Mouse (Mus musculus) lung, postnatal 25 days (tissue): ENCODE results near the gene Slc39a8.

ENCODE experiments used
- DNase-seq: peaks from one replicate; pipeline ENCODE4 v3.0.0; 2022; ENCODE audit warnings: low spot score

Slc39a8 gene

GRCm38 (mm10) chr3:135845860-135846259, 20.8 kb downstream of the Slc39a8 start:
- DNase-seq: no peak

DNA sequence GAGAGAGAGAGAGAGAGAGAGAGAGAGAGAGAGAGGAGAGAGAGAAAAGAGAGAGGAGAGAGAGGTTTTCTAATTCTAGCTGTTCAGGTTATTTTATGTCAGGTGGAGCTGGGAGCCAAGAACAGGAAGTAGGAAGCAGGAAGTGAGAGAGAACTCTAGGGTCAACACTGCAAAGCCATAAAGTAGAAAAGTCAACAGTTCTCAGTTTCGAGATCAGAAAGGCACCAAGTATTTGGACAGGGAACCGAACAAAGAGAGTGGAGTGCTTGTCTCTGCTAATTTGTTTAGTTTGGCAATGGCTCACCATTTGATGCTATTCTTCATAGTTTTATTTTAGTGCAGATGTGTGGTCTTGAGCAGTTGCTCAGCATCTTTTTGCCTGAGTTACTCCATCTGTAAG, 26.5 kb downstream of the Slc39a8 start:
- peak; percentile 78 for DNase-seq

- no peak for DNase-seq
Measured at GRCm38 (mm10) chr3:135853604-135854297, 28.7 kb downstream of the Slc39a8 start.

DNA sequence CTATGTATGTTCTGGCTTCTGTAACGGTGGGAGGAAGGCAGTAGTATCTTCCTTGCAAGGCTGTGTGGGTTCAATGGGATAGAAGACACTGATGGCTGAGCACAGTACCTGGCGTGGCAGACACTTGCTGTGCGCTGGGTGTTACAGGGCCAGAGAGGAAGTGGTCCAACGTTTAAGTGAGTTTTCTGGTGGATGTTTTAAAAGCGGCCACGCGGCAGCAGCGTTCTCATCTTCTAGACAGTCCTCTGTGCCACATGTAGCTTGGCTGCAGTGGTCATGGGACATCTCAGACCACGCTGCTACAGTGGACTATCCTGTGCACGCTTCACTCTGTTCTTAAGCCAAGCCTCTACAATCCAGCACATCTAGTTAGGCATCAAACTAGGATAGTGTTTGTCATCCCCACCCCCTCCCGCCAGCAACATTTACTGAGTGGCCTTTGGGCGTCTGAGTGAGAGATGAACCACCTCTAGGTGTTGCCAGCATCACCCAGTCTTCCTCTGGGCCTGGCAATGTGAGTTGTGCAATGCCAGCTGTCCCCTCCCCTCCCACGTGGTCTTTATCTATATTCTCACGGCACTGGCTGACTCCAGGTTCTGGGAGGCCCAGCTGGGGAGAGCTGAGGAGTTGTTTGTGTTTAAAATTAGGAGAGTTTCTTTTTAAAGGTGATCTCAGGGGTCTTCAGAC, 29.4 kb downstream of the Slc39a8 start:
- no peak for DNase-seq

DNA sequence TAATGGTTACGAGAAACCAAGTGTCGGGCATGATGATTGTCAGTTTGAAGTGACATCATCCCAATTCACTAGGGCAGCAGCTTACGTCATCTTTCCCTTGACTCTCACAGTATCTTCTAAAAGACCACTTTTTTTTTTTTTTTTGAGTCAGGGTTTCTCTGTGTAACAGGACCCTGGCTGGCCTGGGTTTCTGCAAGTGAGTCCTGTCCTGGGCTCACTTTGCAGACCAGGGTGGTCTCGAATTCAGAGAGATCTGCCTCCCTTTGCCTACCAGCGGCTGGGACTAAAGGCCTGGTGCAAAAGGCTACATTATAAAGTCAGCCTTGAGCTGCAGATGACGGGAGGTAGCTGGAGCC, 29.9 kb downstream of the Slc39a8 start:
- no peak for DNase-seq

DNA sequence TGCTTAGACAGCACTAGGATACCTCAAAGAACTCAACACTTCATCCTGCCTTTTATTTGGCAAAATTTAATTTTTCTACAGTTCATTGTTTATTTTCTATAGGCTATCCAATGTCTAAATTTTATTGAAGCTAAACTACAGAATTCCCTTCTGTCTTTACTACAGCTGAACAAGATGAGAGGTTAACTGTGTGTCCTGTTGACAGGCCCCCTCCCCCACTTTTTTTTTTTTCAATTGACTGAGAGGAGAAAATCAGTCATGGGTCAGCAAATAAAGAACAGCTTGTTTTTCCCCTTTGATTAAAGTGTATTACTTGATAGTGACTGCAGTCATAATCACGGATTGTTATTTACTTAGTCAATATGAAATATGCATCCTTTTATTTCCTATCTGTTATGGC, 31.2 kb downstream of the Slc39a8 start:
- no peak for DNase-seq

DNA sequence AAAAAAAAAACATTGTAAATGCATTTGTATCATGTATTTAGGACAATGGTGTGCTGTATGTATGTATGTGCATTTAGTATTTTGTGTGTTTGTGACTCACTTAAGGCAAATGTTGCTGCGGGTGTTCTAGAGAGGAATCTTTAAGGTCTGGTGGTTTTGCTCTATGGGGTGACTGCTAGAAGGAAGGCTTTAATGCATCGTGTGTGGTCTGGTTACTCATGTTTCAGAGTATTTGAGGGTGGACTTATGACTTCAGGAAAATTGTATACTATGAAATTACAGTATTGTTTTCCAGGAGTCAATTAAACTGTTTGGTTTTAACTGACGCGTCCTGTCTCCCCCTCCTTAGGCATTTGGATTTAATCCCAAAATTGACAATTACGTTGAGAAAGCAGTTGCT, 32.1 kb downstream of the Slc39a8 start:
- DNase-seq: no peak

GRCm38 (mm10) chr3:135859431-135859830, 34.4 kb downstream of the Slc39a8 start:
- no peak for DNase-seq

DNA sequence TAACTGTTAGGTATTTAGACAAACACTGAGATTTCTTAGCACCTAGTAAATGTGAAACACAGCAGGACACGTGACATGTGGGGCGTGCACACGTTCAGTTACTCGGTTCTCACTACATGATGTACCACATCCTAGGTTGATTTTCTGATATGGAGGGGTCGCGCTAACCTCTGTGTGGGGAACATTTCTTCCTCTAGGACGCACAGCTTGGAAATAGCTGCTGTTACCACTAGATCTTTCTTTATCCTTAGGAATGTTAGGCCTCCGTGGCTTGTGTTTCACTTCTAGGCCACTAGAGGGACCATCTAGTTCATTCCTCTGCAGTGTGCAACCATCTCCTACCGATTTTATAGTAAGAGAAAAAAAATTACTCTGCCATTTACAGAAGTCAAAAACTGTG, 37.7 kb downstream of the Slc39a8 start:
- peak; percentile 43 for DNase-seq

DNA sequence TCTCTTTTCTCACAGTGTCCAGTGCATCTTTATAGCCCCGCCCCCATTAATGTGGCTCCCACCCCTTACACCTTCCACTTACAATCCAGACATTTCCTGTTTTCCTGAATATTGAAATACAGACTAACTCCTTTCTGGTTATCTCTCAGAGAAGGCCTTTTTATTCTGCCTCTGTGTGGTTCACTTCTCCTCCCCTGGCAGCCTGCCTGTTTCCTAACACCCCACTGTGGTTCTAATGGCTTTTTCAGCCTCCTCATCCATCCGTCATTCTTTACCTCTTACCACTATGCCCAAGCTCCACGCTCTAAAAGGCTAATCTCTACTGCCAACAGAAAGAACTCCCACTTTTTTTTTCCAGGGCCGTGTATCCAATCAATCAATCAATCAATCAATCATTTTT, 44.0 kb downstream of the Slc39a8 start:
- DNase-seq: no peak

DNA sequence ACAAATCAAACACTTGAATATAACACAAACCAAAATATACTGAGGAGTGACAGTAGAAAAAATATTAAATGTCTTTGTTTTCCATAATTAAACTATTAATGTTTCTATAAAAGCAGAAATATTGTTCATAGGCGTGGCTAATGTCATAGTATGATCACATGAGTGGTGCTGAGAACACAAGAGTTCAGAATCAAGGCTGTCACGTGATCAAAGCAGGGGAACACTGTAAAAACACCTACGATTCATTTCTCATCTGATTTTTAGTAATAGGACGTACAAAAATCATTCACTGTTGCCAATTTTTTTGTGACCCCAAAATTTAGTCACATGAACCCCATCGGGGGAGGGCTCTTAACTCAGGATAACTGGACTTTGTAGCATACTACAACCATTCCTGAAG, 47.2 kb downstream of the Slc39a8 start:
- DNase-seq: no peak

GRCm38 (mm10) chr3:135873596-135873995, 48.5 kb downstream of the Slc39a8 start:
- no peak for DNase-seq

GRCm38 (mm10) chr3:135878048-135878447, 53.0 kb downstream of the Slc39a8 start:
- peak; percentile 43 for DNase-seq

- peak; percentile 34 for DNase-seq
Measured at GRCm38 (mm10) chr3:135885927-135886658, 61.0 kb downstream of the Slc39a8 start.

GRCm38 (mm10) chr3:135886659-135887027, 61.6 kb downstream of the Slc39a8 start:
- DNase-seq: peak; percentile 56

DNA sequence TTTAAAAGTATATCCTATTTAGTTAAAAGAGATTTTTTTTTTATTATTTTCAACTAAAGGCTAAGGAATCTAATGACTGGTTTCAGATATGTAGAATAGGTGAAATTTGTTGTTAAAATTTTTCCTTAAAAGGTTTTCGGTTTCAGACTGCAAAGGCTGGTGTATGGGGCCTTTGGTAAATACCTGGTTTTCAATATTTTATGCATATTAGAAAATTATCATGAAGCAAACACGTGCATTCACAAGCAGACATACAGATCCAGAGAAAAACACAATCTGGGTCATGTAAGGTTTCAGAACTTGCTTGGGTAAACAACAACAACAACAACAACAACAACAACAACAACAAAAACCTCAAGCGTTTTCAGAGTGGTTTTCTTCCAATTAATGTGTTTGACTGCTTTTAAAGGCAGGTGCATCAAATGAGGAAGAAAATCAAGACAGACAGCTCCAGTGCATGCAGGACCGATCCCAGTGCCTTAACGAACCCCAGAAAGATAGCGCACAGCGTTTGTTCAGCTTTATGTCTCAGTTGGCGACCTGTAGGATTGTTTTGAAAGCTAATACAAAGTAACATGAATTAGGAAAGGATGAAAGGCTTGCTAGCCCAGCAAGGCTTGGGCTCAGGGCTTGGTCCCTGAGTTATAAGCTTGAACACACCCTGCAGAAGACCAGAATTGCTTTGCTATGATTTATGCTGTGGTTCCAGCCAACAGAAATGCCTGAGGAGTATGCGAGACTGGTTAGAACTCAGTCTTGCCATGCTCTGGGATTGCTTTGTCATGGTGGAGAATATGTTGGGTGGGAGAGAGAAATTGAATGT, 62.2 kb downstream of the Slc39a8 start:
- DNase-seq: no peak

- no peak for DNase-seq
Measured at GRCm38 (mm10) chr3:135887856-135888155, 62.7 kb downstream of the Slc39a8 start.

GRCm38 (mm10) chr3:135889401-135889800, 64.3 kb downstream of the Slc39a8 start:
- no peak for DNase-seq

DNA sequence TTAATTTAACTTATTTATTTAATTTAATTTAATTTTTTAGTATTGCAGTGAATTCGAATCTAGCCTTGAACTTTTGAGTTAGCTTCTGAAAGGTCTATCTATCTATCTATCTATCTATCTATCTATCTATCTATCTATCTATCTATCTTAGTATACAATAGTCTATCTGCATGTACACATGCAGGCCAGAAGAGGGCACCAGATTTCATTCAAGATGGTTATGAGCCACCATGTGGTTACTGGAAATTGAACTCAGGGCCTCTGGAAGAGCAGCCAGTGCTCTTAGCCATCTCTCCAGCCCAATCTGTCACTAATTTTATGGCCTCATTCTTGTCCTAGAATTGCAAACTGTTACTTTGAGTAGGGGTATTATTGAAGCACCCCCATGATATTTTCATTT, 78.3 kb downstream of the Slc39a8 start:
- DNase-seq: no peak

DNA sequence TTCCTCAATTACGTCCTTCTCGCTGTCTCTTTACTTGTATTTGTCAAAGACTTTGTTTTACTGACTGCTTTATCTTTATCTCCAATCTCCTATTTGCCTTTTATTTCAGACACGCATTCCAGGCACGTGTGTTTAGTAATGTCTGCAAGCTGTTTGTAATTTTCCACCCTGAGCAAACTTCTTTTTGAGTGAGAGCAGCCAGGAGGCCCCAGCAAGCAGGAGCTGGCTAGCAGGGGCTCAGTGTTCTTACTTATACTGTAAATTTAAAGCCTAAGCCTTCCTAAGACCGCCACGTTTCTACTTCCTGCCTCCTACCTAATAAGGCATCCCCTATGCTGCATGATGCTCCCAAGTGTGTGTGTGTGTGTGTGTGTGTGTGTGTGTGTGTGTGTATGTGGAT, 79.8 kb downstream of the Slc39a8 start:
- DNase-seq: no peak

DNA sequence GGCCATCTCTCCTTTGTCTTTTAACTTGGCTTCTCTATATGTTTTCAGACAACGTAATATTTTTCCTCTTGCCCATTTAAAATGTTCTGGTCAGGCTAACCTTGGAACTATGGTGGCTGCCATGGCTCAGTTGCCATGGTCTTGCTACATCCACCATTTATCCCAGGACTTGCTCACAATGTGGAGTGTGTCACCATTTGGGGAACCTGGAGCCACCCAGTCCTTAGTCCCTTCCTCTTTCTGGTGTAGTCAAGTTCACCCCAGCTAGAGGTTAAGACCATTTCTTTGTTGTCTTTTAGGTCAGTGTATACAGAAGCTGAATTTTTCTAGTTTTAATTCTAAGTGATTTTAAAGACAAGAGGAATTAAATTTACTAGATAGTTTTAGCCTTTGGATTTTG, 80.7 kb downstream of the Slc39a8 start:
- no peak for DNase-seq

DNA sequence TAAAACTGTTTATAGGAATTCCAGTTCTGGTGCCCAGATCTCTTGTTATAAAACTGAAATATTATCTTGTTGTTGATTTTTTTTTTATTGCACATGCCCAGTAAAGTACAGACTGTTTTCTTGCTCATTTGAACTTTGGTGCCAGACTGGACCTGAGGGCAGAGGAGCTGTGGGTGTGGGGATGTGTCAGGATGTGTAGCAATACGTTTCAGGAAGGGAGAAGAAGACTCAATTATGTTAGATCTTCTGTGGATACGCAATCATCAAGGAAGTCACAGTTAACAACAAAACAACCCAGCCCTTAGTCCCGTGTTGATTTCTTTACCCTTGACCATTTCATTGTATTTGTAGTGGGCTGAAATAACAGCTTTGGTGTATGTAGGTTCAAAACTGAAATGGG, 81.9 kb downstream of the Slc39a8 start:
- no peak for DNase-seq

GRCm38 (mm10) chr3:135915941-135916340, 90.9 kb downstream of the Slc39a8 start:
- no peak for DNase-seq
